Mouse (Mus musculus) CH12.LX (cell line): ENCODE measurements at regions not wholly inside any gene's neighbourhood (a gene's known extent, or its start where the extent isn't known, plus 50 kb on each side); places are given as distances from the start of the nearest gene placed in this dataset.

ENCODE experiments used
- DNase-seq: peaks from one replicate; pipeline ENCODE4 v3.0.0-alpha.2; 2013; ENCODE audit errors: extremely low read depth
- H3K27ac ChIP-seq: 2 replicates; pipeline ENCODE4 v1.5.1; 2012; ENCODE audit warnings: low read depth, mild to moderate bottlenecking, control low read depth, moderate library complexity; ENCODE audit not compliant: insufficient read depth
- H3K27me3 ChIP-seq: replicated peaks from 2 replicates; pipeline ENCODE3; 2012; ENCODE audit warnings: inconsistent platforms
- H3K36me3 ChIP-seq, 2 experiments: replicated peaks in 1 of 2; 2 replicates each; pipeline versions ENCODE3 to v1.6.1; 2012; ENCODE audit warnings: inconsistent platforms in 1 of 2, low read length in 1 of 2, mild to moderate bottlenecking in 1 of 2, mixed read lengths in 1 of 2, moderate library complexity in 1 of 2; ENCODE audit not compliant: control insufficient read depth in 1 of 2, insufficient read depth in 1 of 2
- H3K4me1 ChIP-seq, 2 experiments: 2 replicates each; pipeline ENCODE4 v1.6.1; 2012; ENCODE audit warnings: inconsistent platforms in 1 of 2, moderate library complexity in 1 of 2; ENCODE audit not compliant: insufficient read depth in 2 of 2, control insufficient read depth in 1 of 2
- H3K4me2 ChIP-seq: 2 replicates; pipeline ENCODE4 v1.6.1; 2012; ENCODE audit warnings: low read depth, mild to moderate bottlenecking, control low read depth; ENCODE audit not compliant: poor library complexity, insufficient read depth, severe bottlenecking
- H3K4me3 ChIP-seq, 3 experiments: fragments of 150-350 bp in 1 of 3; sonication (generic) in 1 of 3; replicated peaks in 1 of 3; 2 replicates each; pipeline versions ENCODE3 to v1.5.1; 2011 to 2012; ENCODE audit warnings: low read depth in 2 of 3, low read length in 2 of 3, mild to moderate bottlenecking in 2 of 3, moderate library complexity in 2 of 3, control low read depth in 1 of 3, improper control_type of control experiment in 1 of 3, inconsistent platforms in 1 of 3, mixed read lengths in 1 of 3; ENCODE audit not compliant: poor library complexity in 1 of 3
- H3K79me2 ChIP-seq: replicated peaks from 2 replicates; pipeline ENCODE4 v1.6.1; 2012; ENCODE audit warnings: mild to moderate bottlenecking, moderate library complexity; ENCODE audit not compliant: control insufficient read depth, poor library complexity, insufficient read depth, severe bottlenecking; ENCODE audit errors: extremely low read depth
- H3K9ac ChIP-seq: 2 replicates; pipeline ENCODE4 v1.6.1; 2012; ENCODE audit warnings: low read depth, mild to moderate bottlenecking, control low read depth, moderate library complexity; ENCODE audit not compliant: insufficient read depth
- H3K9me3 ChIP-seq: replicated peaks from 2 replicates; pipeline ENCODE3; 2012; ENCODE audit warnings: low read length, inconsistent platforms, mixed read lengths
- BHLHE40 ChIP-seq: IDR thresholded peaks from 2 replicates; pipeline ENCODE4 v1.6.1; 2011; ENCODE audit warnings: mild to moderate bottlenecking, low read depth, low read length, improper control_type of control experiment
- CHD1 ChIP-seq: IDR thresholded peaks from 2 replicates; pipeline ENCODE4 v1.6.1; 2012; ENCODE audit warnings: low read depth, low read length, improper control_type of control experiment, inconsistent platforms
- E2F4 ChIP-seq: IDR thresholded peaks from 2 replicates; pipeline ENCODE4 v1.6.1; 2011; ENCODE audit warnings: low read depth, low read length, improper control_type of control experiment; ENCODE audit not compliant: insufficient replicate concordance
- ELF1 ChIP-seq: IDR thresholded peaks from 2 replicates; pipeline ENCODE4 v1.6.1; 2014; ENCODE audit warnings: low read depth, mild to moderate bottlenecking, inconsistent platforms, low read length, improper control_type of control experiment
- EP300 ChIP-seq: IDR thresholded peaks from 2 replicates; pipeline ENCODE4 v1.6.1; 2011; ENCODE audit warnings: low read length, improper control_type of control experiment
- ETS1 ChIP-seq: conservative IDR thresholded peaks from 2 replicates; pipeline ENCODE4 v1.6.1; 2012; ENCODE audit warnings: low read depth, mild to moderate bottlenecking, inconsistent platforms, low read length, improper control_type of control experiment, moderate library complexity
- GABPA ChIP-seq: IDR thresholded peaks from 2 replicates; pipeline ENCODE4 v1.6.1; 2012; ENCODE audit warnings: low read depth, low read length, improper control_type of control experiment, inconsistent platforms; ENCODE audit not compliant: insufficient replicate concordance
- KAT2A ChIP-seq: IDR thresholded peaks from 2 replicates; pipeline ENCODE4 v1.6.1; 2012; ENCODE audit warnings: low read length, improper control_type of control experiment, inconsistent platforms; ENCODE audit not compliant: insufficient replicate concordance
- MAFK ChIP-seq: IDR thresholded peaks from 2 replicates; pipeline ENCODE4 v1.6.1; 2011; ENCODE audit warnings: low read length, improper control_type of control experiment; ENCODE audit not compliant: insufficient replicate concordance
- MAX ChIP-seq: IDR thresholded peaks from 2 replicates; pipeline ENCODE4 v1.6.1; 2011; ENCODE audit warnings: low read length, improper control_type of control experiment
- MAZ ChIP-seq: IDR thresholded peaks from 2 replicates; pipeline ENCODE4 v1.6.1; 2012; ENCODE audit warnings: low read depth, mild to moderate bottlenecking, inconsistent platforms, low read length, improper control_type of control experiment, moderate library complexity
- NELFE ChIP-seq: IDR thresholded peaks from 2 replicates; pipeline ENCODE4 v1.6.1; 2011; ENCODE audit warnings: low read depth, low read length, improper control_type of control experiment
- POLR2A ChIP-seq: IDR thresholded peaks from 2 replicates; pipeline ENCODE4 v1.6.1; 2011; ENCODE audit warnings: low read depth, mild to moderate bottlenecking, improper control_type of control experiment, low read length
- POLR2AphosphoS2 ChIP-seq: IDR thresholded peaks from 2 replicates; pipeline ENCODE4 v1.6.1; 2011; ENCODE audit warnings: low read depth, low read length, improper control_type of control experiment
- RCOR1 ChIP-seq: conservative IDR thresholded peaks from 2 replicates; pipeline ENCODE4 v1.6.1; 2012; ENCODE audit warnings: low read depth, mild to moderate bottlenecking, inconsistent platforms, low read length, improper control_type of control experiment
- SMC3 ChIP-seq: IDR thresholded peaks from 2 replicates; pipeline ENCODE4 v1.6.1; 2011; ENCODE audit warnings: low read depth, low read length, improper control_type of control experiment
- ZC3H11A ChIP-seq: IDR thresholded peaks from 2 replicates; pipeline ENCODE4 v1.6.1; 2012; ENCODE audit warnings: low read depth, mild to moderate bottlenecking, inconsistent platforms, low read length, improper control_type of control experiment
- ZKSCAN1 ChIP-seq: IDR thresholded peaks from 2 replicates; pipeline ENCODE4 v1.6.1; 2012; ENCODE audit warnings: low read depth, inconsistent platforms, low read length, improper control_type of control experiment, borderline replicate concordance
- ZNF384 ChIP-seq: IDR thresholded peaks from 2 replicates; pipeline ENCODE4 v1.6.1; 2012; ENCODE audit warnings: low read depth, low read length, improper control_type of control experiment, inconsistent platforms
- dilution Hi-C: fragments of 300-500 bp; cut with MboI; formaldehyde crosslinking; loops from 2 replicates; pipeline ENCODE4 v1.14.3; 2020; ENCODE audit warnings: low sequenced_read_pairs; ENCODE audit not compliant: extremely low pct_unique_long_range_greater_than_20kb, extremely low pct_ligation_motif_present
- in situ Hi-C: fragments of 300-500 bp; cut with MboI; formaldehyde crosslinking; loops from 3 replicates; pipeline ENCODE4 v1.14.3; 2019; ENCODE audit warnings: low sequenced_read_pairs, low pct_ligation_motif_present, low pct_unique_long_range_greater_than_20kb, mixed read lengths

GRCm38 (mm10) chr9:41741500-41741899 lies 382.6 kb downstream of the Sorl1 start:
- no peak overlapping the region for H3K9ac ChIP-seq
- no peaks in the 10 kb centered on the region for H3K9me3 ChIP-seq
- no peaks in the 10 kb centered on the region for H3K79me2 ChIP-seq
- no peak overlapping the region for H3K4me2 ChIP-seq
- H3K4me1 ChIP-seq: no peaks in the 10 kb centered on the region
- no peak overlapping the region for H3K27ac ChIP-seq
- no peak overlapping the region for H3K4me3 ChIP-seq
- in situ Hi-C loops (no loop called here), dilution Hi-C loops (no loop called here)
- TF ChIP-seq NELFE (no peak), POLR2A (no peak), CHD1 (no peak), RCOR1 (no peak), MAFK (no peak), E2F4 (no peak), MAZ (no peak), BHLHE40 (no peak), ETS1 (no peak), ZNF384 (no peak), EP300 (no peak), ZKSCAN1 (no peak), KAT2A (no peak), ELF1 (no peak)
- no peaks in the 10 kb centered on the region for H3K27me3 ChIP-seq
- no peaks in the 10 kb centered on the region for H3K36me3 ChIP-seq
- no peak for DNase-seq

- DNase-seq: no peak
- H3K4me3 ChIP-seq: no peak overlapping the region
Measured at GRCm38 (mm10) chr9:41740536-41740935, 383.6 kb downstream of the Sorl1 start.

More at GRCm38 (mm10) chr9:41740536-41740935, 383.6 kb downstream of the Sorl1 start:
- Histone ChIP-seq H3K4me2 (no peak overlapping the region), H3K9ac (no peak overlapping the region), H3K79me2 (no peaks in the 10 kb centered on the region)
- TF ChIP-seq SMC3 (no peak), GABPA (no peak), POLR2AphosphoS2 (no peak), ZC3H11A (no peak), MAX (no peak)
- TF ChIP-seq, all 38 proteins: peak for 0
- H3K36me3 ChIP-seq: no peaks in the 10 kb centered on the region
- H3K9me3 ChIP-seq: no peaks in the 10 kb centered on the region
- peaks cover 0 to 3% of the 10 kb centered on the region in 2 experiments; a peak in 1 of 4 replicates for H3K4me1 ChIP-seq
- dilution Hi-C loops (no loop called here), in situ Hi-C loops (no loop called here)
- H3K27ac ChIP-seq: no peak overlapping the region
- H3K27me3 ChIP-seq: no peaks in the 10 kb centered on the region
